Mouse (Mus musculus) CD4-positive, CD25-positive, alpha-beta regulatory T cell (primary cell): ENCODE data around the gene Mrgprb2. TPM values are rescaled to one million over a fixed set of nuclear protein-coding genes. Genes with fewer than 3 reads are reported as not detected.

ENCODE experiments used
- polyA plus RNA-seq: library from polyadenylated mRNA; unstranded; fragments of 100-300 nt; shearing (Covaris generic); gene quantifications from one replicate; pipeline ENCODE4 v1.2.1, GENCODE M21; 2017

The Mrgprb2 gene
- polyA plus RNA-seq: not detected

DNA sequence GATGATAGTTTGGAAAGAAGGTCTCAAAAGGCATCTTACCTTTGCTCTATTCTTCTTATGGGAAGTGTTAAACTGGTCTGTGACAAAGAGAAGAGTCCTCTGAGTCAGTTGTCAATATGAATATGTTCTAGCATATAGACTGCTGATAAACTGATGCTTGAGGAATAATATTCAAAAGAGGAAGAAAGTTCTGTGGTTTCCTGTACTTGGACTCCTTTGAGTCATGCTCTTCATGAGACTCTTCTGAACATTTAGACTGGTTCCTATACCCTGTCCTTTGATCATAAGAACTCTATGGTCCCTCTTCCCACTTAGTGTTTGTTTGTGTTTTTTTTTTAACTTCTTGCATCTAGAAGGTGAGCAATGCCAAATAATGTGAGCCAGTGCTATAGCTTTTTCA lies at the start of gene Mrgprb2:
Mrgprb2 (minus strand) TSS at position 101 of the 400 bp plus-strand sequence.

Other genes starting within 250 kb of the Mrgprb2 start
- not detected for gene Mrgprb8, start 169.6 kb downstream of the Mrgprb2 start, polyA plus RNA-seq
- 0.60 TPM for gene Mrgprb1, start 101.7 kb downstream of the Mrgprb2 start, polyA plus RNA-seq
- gene Mrgprx2, start 58.8 kb downstream of the Mrgprb2 start, polyA plus RNA-seq: 0.04 TPM
- gene Mrgprb3, start 85.7 kb upstream of the Mrgprb2 start, polyA plus RNA-seq: not detected
- 40.4 TPM for gene Zdhhc13, start 230.9 kb upstream of the Mrgprb2 start, polyA plus RNA-seq